Mouse (Mus musculus) CH12.LX (cell line): ENCODE results near the gene Olfr453. TPM values are rescaled to one million over a fixed set of nuclear protein-coding genes. Genes with fewer than 3 reads are reported as not detected.

Source experiments
- DNase-seq: peaks from one replicate; pipeline ENCODE4 v3.0.0-alpha.2; 2013; ENCODE audit errors: extremely low read depth
- H3K27ac ChIP-seq: 2 replicates; pipeline ENCODE4 v1.5.1; 2012; ENCODE audit warnings: low read depth, mild to moderate bottlenecking, control low read depth, moderate library complexity; ENCODE audit not compliant: insufficient read depth
- H3K27me3 ChIP-seq: replicated peaks from 2 replicates; pipeline ENCODE3; 2012; ENCODE audit warnings: inconsistent platforms
- H3K36me3 ChIP-seq, 2 experiments: replicated peaks in 1 of 2; 2 replicates each; pipeline versions ENCODE3 to v1.6.1; 2012; ENCODE audit warnings: inconsistent platforms in 1 of 2, low read length in 1 of 2, mild to moderate bottlenecking in 1 of 2, mixed read lengths in 1 of 2, moderate library complexity in 1 of 2; ENCODE audit not compliant: control insufficient read depth in 1 of 2, insufficient read depth in 1 of 2
- H3K4me1 ChIP-seq, 2 experiments: 2 replicates each; pipeline ENCODE4 v1.6.1; 2012; ENCODE audit warnings: inconsistent platforms in 1 of 2, moderate library complexity in 1 of 2; ENCODE audit not compliant: insufficient read depth in 2 of 2, control insufficient read depth in 1 of 2
- H3K4me2 ChIP-seq: 2 replicates; pipeline ENCODE4 v1.6.1; 2012; ENCODE audit warnings: low read depth, mild to moderate bottlenecking, control low read depth; ENCODE audit not compliant: poor library complexity, insufficient read depth, severe bottlenecking
- H3K4me3 ChIP-seq, 3 experiments: fragments of 150-350 bp in 1 of 3; sonication (generic) in 1 of 3; replicated peaks in 1 of 3; 2 replicates each; pipeline versions ENCODE3 to v1.5.1; 2011 to 2012; ENCODE audit warnings: low read depth in 2 of 3, low read length in 2 of 3, mild to moderate bottlenecking in 2 of 3, moderate library complexity in 2 of 3, control low read depth in 1 of 3, improper control_type of control experiment in 1 of 3, inconsistent platforms in 1 of 3, mixed read lengths in 1 of 3; ENCODE audit not compliant: poor library complexity in 1 of 3
- H3K79me2 ChIP-seq: replicated peaks from 2 replicates; pipeline ENCODE4 v1.6.1; 2012; ENCODE audit warnings: mild to moderate bottlenecking, moderate library complexity; ENCODE audit not compliant: control insufficient read depth, poor library complexity, insufficient read depth, severe bottlenecking; ENCODE audit errors: extremely low read depth
- H3K9ac ChIP-seq: 2 replicates; pipeline ENCODE4 v1.6.1; 2012; ENCODE audit warnings: low read depth, mild to moderate bottlenecking, control low read depth, moderate library complexity; ENCODE audit not compliant: insufficient read depth
- H3K9me3 ChIP-seq: replicated peaks from 2 replicates; pipeline ENCODE3; 2012; ENCODE audit warnings: low read length, inconsistent platforms, mixed read lengths
- EP300 ChIP-seq: IDR thresholded peaks from 2 replicates; pipeline ENCODE4 v1.6.1; 2011; ENCODE audit warnings: low read length, improper control_type of control experiment
- POLR2AphosphoS2 ChIP-seq: IDR thresholded peaks from 2 replicates; pipeline ENCODE4 v1.6.1; 2011; ENCODE audit warnings: low read depth, low read length, improper control_type of control experiment
- USF1 ChIP-seq: IDR thresholded peaks from 2 replicates; pipeline ENCODE4 v1.6.1; 2014; ENCODE audit warnings: low read depth, mild to moderate bottlenecking, inconsistent platforms, low read length, improper control_type of control experiment
- ZKSCAN1 ChIP-seq: IDR thresholded peaks from 2 replicates; pipeline ENCODE4 v1.6.1; 2012; ENCODE audit warnings: low read depth, inconsistent platforms, low read length, improper control_type of control experiment, borderline replicate concordance
- ZNF384 ChIP-seq: IDR thresholded peaks from 2 replicates; pipeline ENCODE4 v1.6.1; 2012; ENCODE audit warnings: low read depth, low read length, improper control_type of control experiment, inconsistent platforms
- dilution Hi-C: fragments of 300-500 bp; cut with MboI; formaldehyde crosslinking; loops from 2 replicates; pipeline ENCODE4 v1.14.3; 2020; ENCODE audit warnings: low sequenced_read_pairs; ENCODE audit not compliant: extremely low pct_unique_long_range_greater_than_20kb, extremely low pct_ligation_motif_present
- in situ Hi-C: fragments of 300-500 bp; cut with MboI; formaldehyde crosslinking; loops from 3 replicates; pipeline ENCODE4 v1.14.3; 2019; ENCODE audit warnings: low sequenced_read_pairs, low pct_ligation_motif_present, low pct_unique_long_range_greater_than_20kb, mixed read lengths
- polyA plus RNA-seq: library from polyadenylated mRNA; unstranded; fragments of >175 nt; gene quantifications from 2 replicates; pipeline ENCODE4 v1.2.1, GENCODE M21; 2012; ENCODE audit warnings: low read depth; ENCODE audit not compliant: insufficient read length
- total RNA-seq, 2 experiments: library from RNA; depleted of rRNA; stranded (reverse); fragments of 300-350 nt in 1 of 2; fragments of >200 nt in 1 of 2; gene quantifications; 2 replicates each; pipeline ENCODE4 v1.2.3; 2012 to 2014

The Olfr453 gene
- total and polyA plus RNA-seq, 3 experiments = not detected

- H3K27me3 ChIP-seq = no peaks in the 10 kb centered on the region
- H3K4me2 ChIP-seq = no peak overlapping the region
- H3K79me2 ChIP-seq = no peaks in the 10 kb centered on the region
- DNase-seq = no peak
- TF ChIP-seq ZNF384 = no peak
- TF ChIP-seq USF1 = no peak
- no peak for TF ChIP-seq ZKSCAN1
- no peak for TF ChIP-seq POLR2AphosphoS2
- TF ChIP-seq EP300 = no peak
- no peaks in the 10 kb centered on the region for H3K4me1 ChIP-seq
- H3K9ac ChIP-seq = no peak overlapping the region
- H3K9me3 ChIP-seq = no peaks in the 10 kb centered on the region
- dilution Hi-C loops = no loop called here
- no peak overlapping the region for H3K27ac ChIP-seq
- H3K36me3 ChIP-seq = no peaks in the 10 kb centered on the region
- in situ Hi-C loops = no loop called here
- no peak overlapping the region for H3K4me3 ChIP-seq
Measured at GRCm38 (mm10) chr6:42794982-42795381, 55.8 kb downstream of the Olfr453 start.

Other genes starting within 250 kb of the Olfr453 start
- not detected in 2 replicates for gene Olfr455, start 191.8 kb upstream of the Olfr453 start, total RNA-seq (2012; rRNA removed)
- gene Olfr455, start 191.8 kb upstream of the Olfr453 start, total RNA-seq (2014; rRNA removed) = not detected in 2 replicates
- gene Olfr455, start 191.8 kb upstream of the Olfr453 start, polyA plus RNA-seq = not detected in 2 replicates
- gene Tcaf3, start 141.7 kb upstream of the Olfr453 start, total RNA-seq (2012; rRNA removed) = not detected in 2 replicates
- gene Tcaf3, start 141.7 kb upstream of the Olfr453 start, total RNA-seq (2014; rRNA removed) = not detected in 2 replicates
- not detected in 2 replicates for gene Tcaf3, start 141.7 kb upstream of the Olfr453 start, polyA plus RNA-seq
- not detected in 2 replicates for gene Tcaf2, start 94.1 kb upstream of the Olfr453 start, total RNA-seq (2012; rRNA removed)
- not detected in 2 replicates for gene Tcaf2, start 94.1 kb upstream of the Olfr453 start, total RNA-seq (2014; rRNA removed)
- not detected in 2 replicates for gene Tcaf2, start 94.1 kb upstream of the Olfr453 start, polyA plus RNA-seq
- gene Tcaf1, start 29.3 kb upstream of the Olfr453 start, total RNA-seq (2012; rRNA removed) = not detected in 2 replicates
- gene Tcaf1, start 29.3 kb upstream of the Olfr453 start, total RNA-seq (2014; rRNA removed) = not detected in 2 replicates
- not detected in 2 replicates for gene Tcaf1, start 29.3 kb upstream of the Olfr453 start, polyA plus RNA-seq
- not detected in 2 replicates for gene Olfr38, start 17.0 kb downstream of the Olfr453 start, total RNA-seq (2012; rRNA removed)
- gene Olfr38, start 17.0 kb downstream of the Olfr453 start, total RNA-seq (2014; rRNA removed) = not detected in 2 replicates
- gene Olfr38, start 17.0 kb downstream of the Olfr453 start, polyA plus RNA-seq = not detected in 2 replicates
- gene Olfr452, start 45.7 kb downstream of the Olfr453 start, total RNA-seq (2012; rRNA removed) = not detected in 2 replicates
- not detected in 2 replicates for gene Olfr452, start 45.7 kb downstream of the Olfr453 start, total RNA-seq (2014; rRNA removed)
- not detected in 2 replicates for gene Olfr452, start 45.7 kb downstream of the Olfr453 start, polyA plus RNA-seq
- not detected in 2 replicates for gene Olfr450, start 72.6 kb downstream of the Olfr453 start, total RNA-seq (2012; rRNA removed)
- gene Olfr450, start 72.6 kb downstream of the Olfr453 start, total RNA-seq (2014; rRNA removed) = not detected in 2 replicates
- gene Olfr450, start 72.6 kb downstream of the Olfr453 start, polyA plus RNA-seq = not detected in 2 replicates
- not detected in 2 replicates for gene Olfr449, start 95.0 kb downstream of the Olfr453 start, total RNA-seq (2012; rRNA removed)
- not detected in 2 replicates for gene Olfr449, start 95.0 kb downstream of the Olfr453 start, total RNA-seq (2014; rRNA removed)
- gene Olfr449, start 95.0 kb downstream of the Olfr453 start, polyA plus RNA-seq = not detected in 2 replicates
- not detected in 2 replicates for gene Olfr448, start 151.1 kb downstream of the Olfr453 start, total RNA-seq (2012; rRNA removed)
- gene Olfr448, start 151.1 kb downstream of the Olfr453 start, total RNA-seq (2014; rRNA removed) = not detected in 2 replicates
- gene Olfr448, start 151.1 kb downstream of the Olfr453 start, polyA plus RNA-seq = not detected in 2 replicates
- not detected in 2 replicates for gene Olfr447, start 169.5 kb downstream of the Olfr453 start, total RNA-seq (2012; rRNA removed)
- not detected in 2 replicates for gene Olfr447, start 169.5 kb downstream of the Olfr453 start, total RNA-seq (2014; rRNA removed)
- not detected in 2 replicates for gene Olfr447, start 169.5 kb downstream of the Olfr453 start, polyA plus RNA-seq
- not detected in 2 replicates for gene Olfr446, start 182.0 kb downstream of the Olfr453 start, total RNA-seq (2012; rRNA removed)
- gene Olfr446, start 182.0 kb downstream of the Olfr453 start, total RNA-seq (2014; rRNA removed) = not detected in 2 replicates
- gene Olfr446, start 182.0 kb downstream of the Olfr453 start, polyA plus RNA-seq = not detected in 2 replicates
- not detected in 2 replicates for gene Olfr444, start 209.7 kb downstream of the Olfr453 start, total RNA-seq (2012; rRNA removed)
- gene Olfr444, start 209.7 kb downstream of the Olfr453 start, total RNA-seq (2014; rRNA removed) = not detected in 2 replicates
- gene Olfr444, start 209.7 kb downstream of the Olfr453 start, polyA plus RNA-seq = not detected in 2 replicates